Mouse (Mus musculus) megakaryocyte, embryonic 14.5 days (primary cell): ENCODE results near the gene Gprc5b.

Experiments used
- FLI1 ChIP-seq: IDR thresholded peaks from 2 replicates; pipeline ENCODE4 v1.6.1; 2012; ENCODE audit warnings: low read length, inconsistent platforms, mixed read lengths
- GATA1 ChIP-seq: IDR thresholded peaks from 3 replicates; pipeline ENCODE4 v1.6.1; 2012; ENCODE audit warnings: mixed read lengths, low read length, inconsistent platforms, borderline replicate concordance

DNA sequence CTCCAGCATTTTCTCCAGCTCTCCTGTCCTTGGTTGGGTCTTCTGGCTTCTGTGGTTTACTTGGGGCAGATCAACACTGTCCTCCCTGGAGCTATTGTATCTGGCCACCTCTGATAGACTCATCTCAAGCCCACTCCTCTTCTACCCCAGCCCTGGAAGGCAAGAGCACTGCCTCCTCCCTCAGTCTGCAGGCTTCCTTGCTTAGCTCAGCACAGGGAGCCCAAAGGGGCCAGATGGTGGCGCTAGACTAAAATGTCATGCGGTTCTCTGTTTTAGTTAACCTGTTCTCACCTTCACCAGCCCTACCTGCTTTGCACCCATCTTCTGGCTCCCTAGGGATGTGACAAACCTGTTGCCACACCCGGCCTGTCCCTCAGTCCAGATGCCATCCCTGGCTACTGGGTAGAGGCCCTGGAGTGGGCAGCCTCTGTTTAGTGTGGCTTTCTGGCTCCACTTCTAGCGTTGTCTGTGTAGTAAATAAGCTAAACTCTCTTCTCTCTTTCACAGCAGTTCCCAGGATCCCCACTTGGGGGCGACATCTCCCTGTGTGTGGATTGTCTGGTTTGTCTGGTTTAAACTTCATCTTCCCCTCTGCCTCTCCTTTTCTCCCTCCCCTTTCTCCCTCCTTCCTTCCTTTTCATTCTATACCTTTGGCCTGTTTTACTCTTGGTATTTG lies 16.0 kb upstream of the Gprc5b start:
- no peak for TF ChIP-seq FLI1
- no peak for TF ChIP-seq GATA1
